Mouse (Mus musculus) heart, adult 2 months (tissue): Measurements from ENCODE around the gene Pfdn4. TPM values are rescaled to one million over a fixed set of nuclear protein-coding genes. Genes with fewer than 3 reads are reported as not detected.
A peak's percentile ranks its signal among the peaks of the same experiment; 100 is the strongest.

Experiments used
- DNase-seq, 2 experiments: peaks; one replicate each; pipeline ENCODE4 v3.0.0; 2021
- H3K27ac ChIP-seq: fragments of 200-600 bp; 2 replicates; pipeline ENCODE4 v1.8.1; 2022
- H3K27me3 ChIP-seq: fragments of 200-500 bp; 2 replicates; pipeline ENCODE4 v1.6.1; 2012; ENCODE audit warnings: mild to moderate bottlenecking, low read length, inconsistent platforms, mixed read lengths; ENCODE audit not compliant: control insufficient read depth, insufficient read depth
- H3K36me3 ChIP-seq: fragments of 200-500 bp; 2 replicates; pipeline ENCODE4 v1.6.1; 2012; ENCODE audit warnings: low read length, inconsistent platforms; ENCODE audit not compliant: control insufficient read depth, insufficient read depth
- H3K4me1 ChIP-seq: fragments of 200-500 bp; 2 replicates; pipeline ENCODE4 v1.6.1; 2011; ENCODE audit warnings: low read length; ENCODE audit not compliant: control insufficient read depth, insufficient read depth
- H3K4me3 ChIP-seq: fragments of 200-600 bp; 2 replicates; pipeline ENCODE4 v1.8.1; 2022
- H3K79me2 ChIP-seq: fragments of 200-500 bp; replicated peaks from 2 replicates; pipeline ENCODE4 v1.6.1; 2012; ENCODE audit warnings: mild to moderate bottlenecking, inconsistent platforms, low read length, moderate library complexity, mixed read lengths; ENCODE audit not compliant: control insufficient read depth, insufficient read depth
- H3K9ac ChIP-seq: fragments of 200-500 bp; 2 replicates; pipeline ENCODE4 v1.6.1; 2012; ENCODE audit warnings: low read depth, mild to moderate bottlenecking, control low read depth, inconsistent platforms, low read length, mixed read lengths
- CTCF ChIP-seq: fragments of 200-600 bp; IDR thresholded peaks from 2 replicates; pipeline ENCODE4 v1.8.1; 2022; ENCODE audit warnings: antibody characterized with exemption, mild to moderate bottlenecking, moderate library complexity
- EP300 ChIP-seq: fragments of 200-500 bp; IDR thresholded peaks from 2 replicates; pipeline ENCODE4 v1.6.1; 2011; ENCODE audit warnings: low read depth, low read length, control low read depth; ENCODE audit not compliant: insufficient read depth
- POLR2A ChIP-seq: fragments of 200-500 bp; IDR thresholded peaks from 2 replicates; pipeline ENCODE4 v1.6.1; 2011; ENCODE audit warnings: mild to moderate bottlenecking, low read depth, low read length, control low read depth; ENCODE audit not compliant: insufficient read depth
- WGBS: fragments of 180-500 bp; shearing (Covaris S2); methylation state at CpG from one replicate; pipeline ENCODE4 v1.1.7; 2018; 5-methylcytosine and 5-hydroxymethylcytosine counted together
- intact Hi-C: fragments of 180-260 bp; cut with DNase I; formaldehyde crosslinking; loops from one replicate; pipeline ENCODE4 v1.15.1; 2025
- polyA plus RNA-seq: library from polyadenylated mRNA; depleted of rRNA; stranded (reverse); fragments of >200 nt; gene quantifications from 2 replicates; pipeline ENCODE4 v1.2.3, GENCODE M21; 2012
- total RNA-seq, 2 experiments: library from RNA; stranded (reverse); gene quantifications; 2 replicates each; pipeline ENCODE4 v1.2.3; 2021

The Pfdn4 gene
- total and polyA plus RNA-seq, 3 experiments = 3.6 to 13.3 (median 10.6) TPM

DNA sequence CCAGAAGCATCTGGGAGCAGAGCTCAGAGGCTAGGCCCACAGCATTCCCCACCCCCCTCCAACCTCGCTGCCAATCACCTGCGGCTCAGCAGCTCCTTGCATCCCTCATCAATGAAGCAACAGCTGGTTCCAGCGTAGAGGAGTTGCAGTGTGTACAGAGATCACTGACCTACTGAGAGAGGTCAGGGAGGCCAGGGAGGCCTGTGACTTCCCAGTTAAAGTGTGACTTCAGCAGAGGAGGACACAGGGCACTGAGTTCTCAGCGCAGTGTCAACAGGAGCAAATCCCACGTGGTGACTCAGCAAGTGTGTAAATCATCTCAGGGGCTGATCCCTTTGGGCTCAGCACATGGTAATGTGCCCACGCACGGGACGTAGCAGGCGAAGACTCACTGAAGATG lies 36.4 kb upstream of the Pfdn4 start:
- Histone ChIP-seq H3K79me2 (no peaks in the 10 kb centered on the region), H3K27ac (no peak overlapping the region), H3K27me3 (no peaks in the 10 kb centered on the region; the same call in 1 of the 2 replicates), H3K4me3 (no peak overlapping the region), H3K9ac (no peak overlapping the region), H3K36me3 (no peaks in the 10 kb centered on the region), H3K4me1 (no peaks in the 10 kb centered on the region)
- no peak for DNase-seq
- TF ChIP-seq EP300 (no peak), CTCF (no peak), POLR2A (no peak)
- intact Hi-C loops = no loop called here
- WGBS = 56% methylated on average over 9 of the region's 9 CpGs

DNA sequence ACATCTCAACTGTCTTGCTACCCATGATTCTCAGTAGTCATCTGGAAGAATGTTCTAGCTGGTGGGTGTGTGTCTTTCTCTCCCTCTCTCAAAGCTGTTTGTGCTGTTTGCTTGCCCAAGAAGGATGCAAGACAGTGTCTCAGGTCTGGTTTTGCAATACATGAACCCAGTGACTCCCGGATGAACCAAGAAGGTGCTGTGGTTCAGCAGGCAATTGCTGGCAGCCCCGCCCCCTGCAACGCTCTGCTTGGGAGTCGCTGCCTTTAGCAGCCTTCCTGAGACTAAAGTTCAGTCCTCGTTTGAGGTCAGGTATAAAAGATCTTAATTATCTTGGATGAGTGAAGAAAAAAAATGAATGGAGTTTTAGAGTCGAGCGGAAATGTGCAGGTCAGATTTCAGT lies 34.6 kb upstream of the Pfdn4 start:
- Histone ChIP-seq H3K9ac (no peak overlapping the region), H3K4me3 (no peak overlapping the region), H3K27ac (no peak overlapping the region), H3K36me3 (no peaks in the 10 kb centered on the region), H3K27me3 (no peaks in the 10 kb centered on the region; the same call in 1 of the 2 replicates), H3K4me1 (no peaks in the 10 kb centered on the region), H3K79me2 (no peaks in the 10 kb centered on the region)
- no peak for DNase-seq
- 67% methylated on average over 7 of the region's 7 CpGs for WGBS
- intact Hi-C loops = no loop called here
- no peak for TF ChIP-seq EP300
- TF ChIP-seq CTCF = no peak
- no peak for TF ChIP-seq POLR2A

DNA sequence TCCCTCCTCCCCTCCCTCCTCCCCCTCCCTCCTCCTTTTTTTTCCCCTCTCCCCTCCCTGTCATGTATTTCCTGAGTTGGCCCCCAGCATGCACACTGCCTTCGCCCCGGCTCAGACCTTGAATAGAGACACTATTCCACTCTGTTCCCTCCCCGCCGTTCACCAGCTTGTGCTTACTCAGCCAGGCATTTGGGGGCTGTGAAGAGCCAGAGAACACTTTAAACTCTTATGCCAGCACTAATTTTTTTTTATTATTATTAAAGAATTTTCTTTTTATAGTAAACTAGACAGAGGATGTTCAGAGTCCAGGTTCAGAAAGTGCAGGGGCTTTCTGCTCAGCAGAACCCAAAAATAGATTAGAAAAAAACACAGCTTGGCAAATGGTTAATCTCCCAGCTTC lies 31.4 kb upstream of the Pfdn4 start:
- H3K79me2 ChIP-seq = no peaks in the 10 kb centered on the region
- 21% methylated on average over 4 of the region's 4 CpGs for WGBS
- H3K9ac ChIP-seq = no peak overlapping the region
- intact Hi-C loops = no loop called here
- H3K27ac ChIP-seq = no peak overlapping the region
- no peak for TF ChIP-seq CTCF
- no peak for TF ChIP-seq EP300
- no peak for TF ChIP-seq POLR2A
- no peak overlapping the region for H3K4me3 ChIP-seq
- H3K36me3 ChIP-seq = no peaks in the 10 kb centered on the region
- H3K4me1 ChIP-seq = 0 out of 2 replicates have a peak, but pooled peaks cover 1% of the 10 kb centered on the region
- no peak for DNase-seq
- H3K27me3 ChIP-seq = no peaks in the 10 kb centered on the region

DNA sequence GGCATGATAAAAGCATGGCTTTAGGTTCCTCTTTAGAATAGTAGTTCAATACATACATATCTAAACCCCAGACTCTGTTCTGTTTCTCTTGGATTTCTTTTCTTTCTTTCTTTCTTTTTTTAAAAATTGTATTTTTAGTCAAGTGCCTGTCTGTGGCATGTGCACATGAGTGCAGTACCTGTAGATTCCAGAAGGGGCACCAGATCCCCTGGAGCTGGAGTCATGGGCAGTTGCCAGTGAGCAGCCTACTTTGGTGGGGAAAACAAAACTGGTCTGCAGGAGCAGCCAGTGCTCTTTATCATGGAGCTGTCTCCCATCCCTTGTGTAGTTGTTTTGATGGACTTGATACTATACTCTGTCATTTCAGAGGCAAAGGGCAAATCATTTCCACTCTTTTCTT lies 28.2 kb upstream of the Pfdn4 start:
- Histone ChIP-seq H3K4me3 (no peak overlapping the region), H3K4me1 (0 out of 2 replicates have a peak, but pooled peaks cover 1% of the 10 kb centered on the region), H3K27ac (no peak overlapping the region), H3K36me3 (no peaks in the 10 kb centered on the region), H3K9ac (no peak overlapping the region), H3K27me3 (no peaks in the 10 kb centered on the region), H3K79me2 (no peaks in the 10 kb centered on the region)
- no peak for DNase-seq
- intact Hi-C loops = no loop called here
- TF ChIP-seq POLR2A = no peak
- peak; percentile 56 for TF ChIP-seq CTCF

DNA sequence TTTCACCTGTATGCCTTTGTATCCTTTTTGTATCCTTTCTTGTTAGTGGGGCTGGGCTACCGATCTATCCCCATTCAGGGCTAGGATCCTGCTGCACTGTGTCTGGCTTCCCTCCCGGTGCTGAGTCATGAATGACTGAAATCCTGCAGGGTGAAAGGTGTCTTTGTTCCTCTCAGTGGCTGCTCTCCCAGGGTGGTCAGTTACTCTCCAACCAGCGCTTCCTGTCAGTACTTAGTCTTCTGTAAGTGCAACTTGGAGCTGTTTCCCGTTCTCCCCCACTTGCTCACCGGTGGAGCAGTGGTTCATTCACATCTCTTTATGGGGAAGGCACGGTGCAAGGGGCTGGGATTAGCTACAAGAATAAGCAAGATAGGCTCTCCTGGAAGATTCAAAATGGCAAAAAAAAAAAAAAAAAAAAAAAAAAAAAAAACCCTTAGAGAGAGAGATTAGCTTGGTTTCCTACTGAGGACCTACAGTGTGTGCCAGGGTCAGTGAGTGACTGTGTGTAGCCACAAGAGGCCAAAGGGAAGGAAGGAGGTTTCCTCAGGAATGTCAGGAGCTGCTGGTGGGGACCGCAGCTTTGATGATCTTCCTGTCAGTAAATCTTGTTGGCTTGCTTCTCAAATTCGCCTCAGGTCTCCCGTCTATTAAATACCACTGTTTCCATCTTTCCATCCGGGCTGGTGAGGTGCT lies 26.5 kb upstream of the Pfdn4 start:
- Histone ChIP-seq H3K79me2 (no peaks in the 10 kb centered on the region), H3K4me1 (0 out of 2 replicates have a peak, but pooled peaks cover 1% of the 10 kb centered on the region), H3K36me3 (no peaks in the 10 kb centered on the region), H3K9ac (no peak overlapping the region), H3K4me3 (no peak overlapping the region), H3K27ac (no peak overlapping the region), H3K27me3 (no peaks in the 10 kb centered on the region)
- WGBS = 9% methylated on average over 10 of the region's 10 CpGs
- intact Hi-C loops = no loop called here
- peak; percentile 12 to 23 for DNase-seq
- TF ChIP-seq POLR2A (no peak), EP300 (no peak), CTCF (no peak)

DNA sequence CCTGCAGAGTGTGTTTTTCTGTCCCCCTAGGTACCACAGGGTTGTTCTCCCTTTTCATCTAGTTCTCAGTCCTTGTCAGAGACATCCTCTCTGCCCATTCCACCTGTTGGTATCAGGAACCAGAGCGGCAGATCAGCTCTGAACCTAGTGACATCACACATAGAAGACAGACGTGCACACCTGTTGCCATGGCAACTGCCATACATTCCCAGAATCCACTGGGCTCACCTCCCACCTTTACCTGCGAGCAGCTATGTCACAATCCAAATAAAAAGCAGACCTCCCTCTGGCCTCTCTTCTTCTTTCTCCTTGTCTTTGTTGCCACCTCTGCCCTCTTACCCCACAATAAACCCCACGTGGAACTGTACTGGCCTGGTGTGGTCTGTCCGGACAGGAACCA lies 25.6 kb upstream of the Pfdn4 start:
- 82% methylated on average over 5 of the region's 5 CpGs for WGBS
- no peaks in the 10 kb centered on the region for H3K36me3 ChIP-seq
- intact Hi-C loops = no loop called here
- TF ChIP-seq POLR2A = no peak
- no peak for TF ChIP-seq CTCF
- no peak for TF ChIP-seq EP300
- H3K79me2 ChIP-seq = no peaks in the 10 kb centered on the region
- H3K4me3 ChIP-seq = no peak overlapping the region
- no peak overlapping the region for H3K27ac ChIP-seq
- 0 out of 2 replicates have a peak, but pooled peaks cover 1% of the 10 kb centered on the region for H3K4me1 ChIP-seq
- H3K9ac ChIP-seq = no peak overlapping the region
- no peak for DNase-seq
- no peaks in the 10 kb centered on the region for H3K27me3 ChIP-seq
